Mouse (Mus musculus): ENCODE results near the gene Abcc9. TPM values are rescaled to one million over a fixed set of nuclear protein-coding genes. Genes with fewer than 3 reads are reported as not detected.

Gene Abcc9
- polyA plus RNA-seq, 1 experiment from 2014 or later, result 22.9 TPM

GRCm38 (mm10) chr6:142561151-142561550 is 141.0 kb downstream of the Abcc9 start:
- 58% methylated on average over 1 of the region's 1 CpGs for WGBS
- no peak overlapping the region for H3K27ac ChIP-seq (replicated peaks in 1 of 2; ENCODE audit: control insufficient read depth in 1 of 2, insufficient read depth in 1 of 2, low read depth in 2 of 2, low read length in 2 of 2)

GRCm38 (mm10) chr6:142558772-142559679 is 143.1 kb downstream of the Abcc9 start:
- Histone ChIP-seq H3K27ac (replicated peaks in 1 of 2; ENCODE audit: control insufficient read depth in 1 of 2, insufficient read depth in 1 of 2, low read depth in 2 of 2, low read length in 2 of 2) (no peak overlapping the region), H3K4me3 (ENCODE audit: control insufficient read depth in 1 of 2, insufficient read depth in 1 of 2, low read depth in 1 of 2, low read length in 2 of 2) (no peak overlapping the region), H3K9me3 (ENCODE audit: control insufficient read depth, low read length) (no peaks in the 10 kb centered on the region), H3K36me3 (ENCODE audit: control insufficient read depth, insufficient read depth, low read length) (no peaks in the 10 kb centered on the region), H3K4me2 (ENCODE audit: low read length) (no peak overlapping the region), H3K4me1 (ENCODE audit: control insufficient read depth in 2 of 2, insufficient read depth in 2 of 2, low read length in 2 of 2) (0 out of 4 replicates have a peak, but pooled peaks cover 0 to 3% of the 10 kb centered on the region in 2 experiments), H3K27me3 (ENCODE audit: control insufficient read depth, insufficient read depth, low read length) (no peaks in the 10 kb centered on the region), H3K9ac (ENCODE audit: low read length) (no peak overlapping the region)
- WGBS, result 75% methylated on average over 10 of the region's 10 CpGs
- ATAC-seq (ENCODE audit: insufficient number of reproducible peaks, insufficient read depth, low FRiP score, low read depth), result no peak

More at GRCm38 (mm10) chr6:142561151-142561550, 141.0 kb downstream of the Abcc9 start:
- Histone ChIP-seq H3K9me3 (ENCODE audit: control insufficient read depth, low read length) (no peaks in the 10 kb centered on the region), H3K36me3 (ENCODE audit: control insufficient read depth, insufficient read depth, low read length) (peaks cover 5% of the 10 kb centered on the region; the same call in 1 of the 2 replicates), H3K9ac (ENCODE audit: low read length) (no peak overlapping the region), H3K4me3 (ENCODE audit: control insufficient read depth in 1 of 2, insufficient read depth in 1 of 2, low read depth in 1 of 2, low read length in 2 of 2) (no peak overlapping the region), H3K4me2 (ENCODE audit: low read length) (no peak overlapping the region), H3K27me3 (ENCODE audit: control insufficient read depth, insufficient read depth, low read length) (no peaks in the 10 kb centered on the region), H3K4me1 (ENCODE audit: control insufficient read depth in 2 of 2, insufficient read depth in 2 of 2, low read length in 2 of 2) (peaks cover under 1 to 3% of the 10 kb centered on the region in 2 experiments; a peak in 1 of 4 replicates)
- no peak for ATAC-seq (ENCODE audit: insufficient number of reproducible peaks, insufficient read depth, low FRiP score, low read depth)

GRCm38 (mm10) chr6:142558076-142558475 is 144.0 kb downstream of the Abcc9 start:
- Histone ChIP-seq H3K9me3 (ENCODE audit: control insufficient read depth, low read length) (no peaks in the 10 kb centered on the region), H3K4me3 (ENCODE audit: control insufficient read depth in 1 of 2, insufficient read depth in 1 of 2, low read depth in 1 of 2, low read length in 2 of 2) (no peak overlapping the region), H3K27me3 (ENCODE audit: control insufficient read depth, insufficient read depth, low read length) (no peaks in the 10 kb centered on the region), H3K36me3 (ENCODE audit: control insufficient read depth, insufficient read depth, low read length) (no peaks in the 10 kb centered on the region), H3K27ac (replicated peaks in 1 of 2; ENCODE audit: control insufficient read depth in 1 of 2, insufficient read depth in 1 of 2, low read depth in 2 of 2, low read length in 2 of 2) (no peak overlapping the region), H3K9ac (ENCODE audit: low read length) (no peak overlapping the region), H3K4me1 (ENCODE audit: control insufficient read depth in 2 of 2, insufficient read depth in 2 of 2, low read length in 2 of 2) (0 out of 4 replicates have a peak, but pooled peaks cover 0 to 3% of the 10 kb centered on the region in 2 experiments), H3K4me2 (ENCODE audit: low read length) (no peak overlapping the region)
- ATAC-seq (ENCODE audit: insufficient number of reproducible peaks, insufficient read depth, low FRiP score, low read depth), result no peak
- WGBS, result 81% methylated on average over 10 of the region's 10 CpGs

- Histone ChIP-seq H3K27me3 (ENCODE audit: control insufficient read depth, insufficient read depth, low read length) (no peaks in the 10 kb centered on the region), H3K9me3 (ENCODE audit: control insufficient read depth, low read length) (no peaks in the 10 kb centered on the region), H3K9ac (ENCODE audit: low read length) (no peak overlapping the region), H3K36me3 (ENCODE audit: control insufficient read depth, insufficient read depth, low read length) (no peaks in the 10 kb centered on the region), H3K27ac (replicated peaks in 1 of 2; ENCODE audit: control insufficient read depth in 1 of 2, insufficient read depth in 1 of 2, low read depth in 2 of 2, low read length in 2 of 2) (no peak overlapping the region), H3K4me2 (ENCODE audit: low read length) (no peak overlapping the region), H3K4me3 (ENCODE audit: control insufficient read depth in 1 of 2, insufficient read depth in 1 of 2, low read depth in 1 of 2, low read length in 2 of 2) (no peak overlapping the region), H3K4me1 (ENCODE audit: control insufficient read depth in 2 of 2, insufficient read depth in 2 of 2, low read length in 2 of 2) (peaks cover 0 to 9% of the 10 kb centered on the region in 2 experiments; a peak in 1 of 4 replicates)
- no peak for ATAC-seq (ENCODE audit: insufficient number of reproducible peaks, insufficient read depth, low FRiP score, low read depth)
- 67% methylated on average over 1 of the region's 1 CpGs for WGBS
Measured at GRCm38 (mm10) chr6:142555988-142556387, 146.1 kb downstream of the Abcc9 start.

GRCm38 (mm10) chr6:142551482-142551881 is 150.6 kb downstream of the Abcc9 start:
- Histone ChIP-seq H3K4me3 (ENCODE audit: control insufficient read depth in 1 of 2, insufficient read depth in 1 of 2, low read depth in 1 of 2, low read length in 2 of 2) (no peak overlapping the region), H3K4me1 (ENCODE audit: control insufficient read depth in 2 of 2, insufficient read depth in 2 of 2, low read length in 2 of 2) (peaks cover 0 to 6% of the 10 kb centered on the region in 2 experiments; a peak in 2 of 4 replicates), H3K27ac (replicated peaks in 1 of 2; ENCODE audit: control insufficient read depth in 1 of 2, insufficient read depth in 1 of 2, low read depth in 2 of 2, low read length in 2 of 2) (no peak overlapping the region), H3K27me3 (ENCODE audit: control insufficient read depth, insufficient read depth, low read length) (no peaks in the 10 kb centered on the region), H3K4me2 (ENCODE audit: low read length) (no peak overlapping the region), H3K9me3 (ENCODE audit: control insufficient read depth, low read length) (0 out of 2 replicates have a peak, but pooled peaks cover 4% of the 10 kb centered on the region), H3K36me3 (ENCODE audit: control insufficient read depth, insufficient read depth, low read length) (no peaks in the 10 kb centered on the region), H3K9ac (ENCODE audit: low read length) (no peak overlapping the region)
- WGBS, result 29% methylated on average over 4 of the region's 4 CpGs
- ATAC-seq (ENCODE audit: insufficient number of reproducible peaks, insufficient read depth, low FRiP score, low read depth), result no peak

- H3K36me3 ChIP-seq (ENCODE audit: control insufficient read depth, insufficient read depth, low read length), result no peaks in the 10 kb centered on the region
- H3K9me3 ChIP-seq (ENCODE audit: control insufficient read depth, low read length), result 0 out of 2 replicates have a peak, but pooled peaks cover 4% of the 10 kb centered on the region
- no peak for ATAC-seq (ENCODE audit: insufficient number of reproducible peaks, insufficient read depth, low FRiP score, low read depth)
- no peak overlapping the region; a peak in 1 of 4 replicates for H3K27ac ChIP-seq (replicated peaks in 1 of 2; ENCODE audit: control insufficient read depth in 1 of 2, insufficient read depth in 1 of 2, low read depth in 2 of 2, low read length in 2 of 2)
- peaks cover 0 to 6% of the 10 kb centered on the region in 2 experiments; a peak in 2 of 4 replicates for H3K4me1 ChIP-seq (ENCODE audit: control insufficient read depth in 2 of 2, insufficient read depth in 2 of 2, low read length in 2 of 2)
- H3K4me2 ChIP-seq (ENCODE audit: low read length), result no peak overlapping the region
- no peak overlapping the region for H3K4me3 ChIP-seq (ENCODE audit: control insufficient read depth in 1 of 2, insufficient read depth in 1 of 2, low read depth in 1 of 2, low read length in 2 of 2)
- WGBS, result 65% methylated on average over 4 of the region's 4 CpGs
- H3K9ac ChIP-seq (ENCODE audit: low read length), result no peak overlapping the region
- no peaks in the 10 kb centered on the region for H3K27me3 ChIP-seq (ENCODE audit: control insufficient read depth, insufficient read depth, low read length)
Measured at GRCm38 (mm10) chr6:142550871-142551270, 151.2 kb downstream of the Abcc9 start.

- Histone ChIP-seq H3K36me3 (ENCODE audit: control insufficient read depth, insufficient read depth, low read length) (no peaks in the 10 kb centered on the region), H3K4me1 (ENCODE audit: control insufficient read depth in 2 of 2, insufficient read depth in 2 of 2, low read length in 2 of 2) (peaks cover 6 to 10% of the 10 kb centered on the region in 2 experiments), H3K9ac (ENCODE audit: low read length) (no peak overlapping the region), H3K4me2 (ENCODE audit: low read length) (no peak overlapping the region), H3K27ac (replicated peaks in 1 of 2; ENCODE audit: control insufficient read depth in 1 of 2, insufficient read depth in 1 of 2, low read depth in 2 of 2, low read length in 2 of 2) (no peak overlapping the region), H3K9me3 (ENCODE audit: control insufficient read depth, low read length) (0 out of 2 replicates have a peak, but pooled peaks cover 4% of the 10 kb centered on the region), H3K27me3 (ENCODE audit: control insufficient read depth, insufficient read depth, low read length) (no peaks in the 10 kb centered on the region), H3K4me3 (ENCODE audit: control insufficient read depth in 1 of 2, insufficient read depth in 1 of 2, low read depth in 1 of 2, low read length in 2 of 2) (no peak overlapping the region)
- no peak for ATAC-seq (ENCODE audit: insufficient number of reproducible peaks, insufficient read depth, low FRiP score, low read depth)
- 70% methylated on average over 2 of the region's 2 CpGs for WGBS
Measured at GRCm38 (mm10) chr6:142548377-142548776, 153.7 kb downstream of the Abcc9 start.
